Mouse (Mus musculus): ENCODE measurements around the gene Rars2. TPM values are rescaled to one million over a fixed set of nuclear protein-coding genes. Genes with fewer than 3 reads are reported as not detected.
"Not testable (repeated sequence)": the region's sequence is repeated elsewhere in the genome, so short reads cannot be mapped to it uniquely, and the experiment has no call there.

The Rars2 gene
- total RNA-seq (2022): 10 to 100 TPM; 31.8 to 37.2 (median 35.3) TPM

- peak; percentile 82 to 89 for DNase-seq (ENCODE audit: low spot score in 2 of 2)
These were observed at the start of gene Rars2, which contains the start of gene Orc3 for GRCm38 (mm10) chr4:34614630-34615094. Gene Rars2, plus strand, starts transcription at chr4:34614957. Gene Orc3, minus strand, starts transcription at chr4:34614944.

DNA sequence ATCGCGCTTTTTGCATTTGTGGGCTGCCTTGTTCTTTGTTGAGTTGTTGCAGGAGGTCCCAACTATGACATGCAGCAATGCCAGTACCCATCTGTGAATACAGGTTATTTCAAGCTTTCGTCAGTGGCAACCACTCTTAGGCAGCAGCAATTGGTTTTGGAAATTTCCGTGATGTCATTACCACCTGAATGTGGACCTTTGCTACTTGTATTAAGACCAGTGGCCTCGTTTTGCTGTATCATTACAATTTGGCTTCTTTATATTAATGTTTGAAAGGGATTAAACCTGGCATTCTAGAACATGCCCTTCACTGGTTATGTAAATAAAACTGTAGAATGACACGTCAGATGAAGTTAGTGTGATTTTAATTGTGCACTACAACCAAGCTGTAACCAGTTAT lies 48.5 kb upstream of the Rars2 start:
- no peak for DNase-seq (ENCODE audit: low spot score in 2 of 2)

DNA sequence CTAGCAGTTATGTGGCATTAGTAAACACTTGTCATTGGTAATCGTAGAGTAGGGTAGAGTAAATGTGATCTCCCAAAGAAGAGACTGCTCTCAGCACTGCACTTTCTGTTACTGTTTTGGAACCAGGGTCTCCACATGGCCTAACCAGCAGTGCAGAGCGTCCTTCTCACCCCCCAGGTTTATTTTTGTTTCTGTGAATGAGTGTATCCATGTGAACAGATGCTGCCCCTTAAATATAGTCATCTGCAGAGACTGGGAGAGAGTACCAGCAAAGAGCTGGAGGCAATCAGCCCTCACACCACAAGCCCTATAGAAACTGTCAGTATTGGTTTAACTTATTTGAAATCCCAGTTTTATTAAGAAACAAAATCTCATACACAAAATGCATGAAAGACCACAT lies 41.9 kb upstream of the Rars2 start:
- DNase-seq (ENCODE audit: low spot score in 2 of 2): no peak

DNA sequence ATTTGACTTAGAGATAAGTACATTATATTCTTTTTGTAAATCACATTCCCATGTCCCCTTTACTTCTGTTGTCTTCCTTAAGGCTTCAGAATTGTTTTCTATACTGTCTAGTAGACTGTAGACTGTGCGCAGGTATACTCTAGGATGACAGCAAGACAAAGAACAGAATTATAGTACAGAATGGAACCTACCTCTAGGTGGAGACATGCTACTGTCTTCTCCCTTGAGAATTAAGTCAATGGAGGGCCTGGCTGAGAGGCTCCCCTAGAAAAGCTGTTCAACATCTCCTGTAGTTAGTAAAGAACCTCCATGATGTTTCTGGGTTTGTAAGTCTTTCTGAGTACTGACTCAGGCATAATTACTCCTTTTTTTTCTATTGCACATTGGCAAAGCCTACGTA lies 37.7 kb upstream of the Rars2 start:
- no peak for DNase-seq (ENCODE audit: low spot score in 2 of 2)

GRCm38 (mm10) chr4:34579215-34579614 lies 35.5 kb upstream of the Rars2 start:
- DNase-seq (ENCODE audit: low spot score in 2 of 2): no peak

DNA sequence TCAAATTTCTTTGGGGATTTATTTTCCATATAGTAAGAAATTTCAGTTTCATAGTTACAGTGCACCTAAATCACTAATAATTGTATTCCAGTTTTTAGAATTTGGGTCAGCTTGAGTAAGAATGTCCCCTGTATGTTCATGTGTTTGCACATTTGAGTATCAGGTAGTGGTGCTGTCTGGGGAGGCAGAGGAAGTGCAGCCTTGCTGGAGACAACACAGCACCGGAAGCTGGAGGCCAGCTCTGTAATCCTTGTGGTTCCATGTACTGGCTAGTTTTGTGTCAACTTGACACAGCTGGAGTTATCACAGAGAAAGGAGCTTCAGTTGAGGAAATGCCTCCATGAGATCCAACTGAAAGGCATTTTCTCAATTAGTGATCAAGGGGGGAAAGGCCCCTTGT lies 33.3 kb upstream of the Rars2 start:
- not testable (repeated sequence) for DNase-seq (ENCODE audit: low spot score in 2 of 2)

GRCm38 (mm10) chr4:34581990-34582389 lies 32.8 kb upstream of the Rars2 start:
- DNase-seq (ENCODE audit: low spot score in 2 of 2): peak in 1 of 2 experiments; percentile 74

- DNase-seq (ENCODE audit: low spot score in 2 of 2): no peak
These were observed 32.3 kb upstream of the Rars2 start for GRCm38 (mm10) chr4:34582476-34582875.

DNA sequence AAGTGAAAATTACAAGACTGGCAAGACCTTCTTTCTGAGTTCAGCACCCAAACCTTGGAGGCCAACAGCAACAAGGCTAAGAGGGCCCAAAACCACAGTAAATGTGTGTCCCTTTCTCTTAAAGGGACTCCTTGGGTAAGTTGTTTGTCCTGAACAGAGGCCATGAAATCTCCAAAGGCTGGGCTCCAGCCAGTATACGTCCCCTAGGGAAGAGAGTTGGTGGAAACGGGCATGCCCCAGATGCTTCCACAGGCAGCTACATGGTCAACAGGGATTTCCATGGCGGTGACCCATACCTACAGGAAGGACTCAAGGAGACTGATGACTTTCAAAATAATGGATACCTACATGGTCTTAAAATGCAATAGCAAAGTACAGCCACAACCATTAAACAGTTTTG lies 31.3 kb upstream of the Rars2 start:
- DNase-seq (ENCODE audit: low spot score in 2 of 2): no peak

DNA sequence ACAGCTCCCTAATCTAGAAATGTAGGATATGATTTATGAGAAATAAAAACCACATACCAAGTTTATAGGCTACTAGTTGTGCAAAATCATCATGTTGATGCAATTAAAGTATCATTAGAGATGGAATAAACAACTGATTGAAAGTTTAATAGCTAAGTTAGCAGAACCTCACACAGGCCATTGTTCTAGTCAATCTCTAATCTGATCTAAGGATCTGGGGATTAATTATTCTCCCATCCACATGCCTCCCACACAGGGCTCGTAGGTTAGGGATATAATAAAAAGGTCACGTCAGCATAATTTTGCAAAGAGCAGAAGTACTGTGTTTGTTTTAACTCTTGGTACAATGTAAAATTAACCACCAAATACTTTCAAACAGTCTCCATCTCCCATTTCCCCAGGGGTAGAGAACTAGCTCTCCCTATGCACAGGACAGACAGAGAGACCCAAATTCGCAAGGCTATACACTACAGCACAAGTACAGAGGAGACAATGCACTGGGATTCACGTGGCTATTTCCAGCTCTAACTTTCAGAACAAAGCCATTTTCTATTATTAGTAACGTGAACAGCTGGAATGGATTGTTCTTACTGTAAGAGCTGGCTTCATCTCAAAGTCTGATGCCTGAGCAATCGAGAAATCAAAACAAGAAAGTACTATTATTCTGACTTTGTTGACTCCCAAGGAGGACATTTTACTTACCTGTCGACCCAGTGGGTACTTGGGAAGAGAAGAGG lies 29.7 kb upstream of the Rars2 start:
- no peak for DNase-seq (ENCODE audit: low spot score in 2 of 2)

DNA sequence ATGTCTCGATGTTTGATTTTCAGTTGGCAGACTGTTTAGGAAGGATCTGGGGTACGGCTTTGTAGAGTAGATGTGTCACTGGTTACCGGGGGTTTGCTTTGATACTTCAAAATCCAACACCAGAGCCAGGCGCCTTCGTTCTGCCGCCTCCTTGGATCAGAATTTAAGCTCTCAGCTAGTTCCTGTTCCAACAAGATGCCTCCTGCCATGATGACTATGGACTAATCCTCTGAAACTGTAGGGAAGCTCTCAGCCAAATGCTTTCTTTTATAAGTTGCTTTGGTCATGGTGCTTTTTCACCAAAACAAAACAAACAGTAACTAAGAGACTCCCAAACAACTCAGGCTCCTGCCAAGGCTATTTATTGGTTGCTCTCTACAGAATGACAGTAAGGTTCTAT lies 11.6 kb upstream of the Rars2 start:
- no peak for DNase-seq (ENCODE audit: low spot score in 2 of 2)

GRCm38 (mm10) chr4:34606658-34607057 lies 8.1 kb upstream of the Rars2 start:
- DNase-seq (ENCODE audit: low spot score in 2 of 2): no peak

DNA sequence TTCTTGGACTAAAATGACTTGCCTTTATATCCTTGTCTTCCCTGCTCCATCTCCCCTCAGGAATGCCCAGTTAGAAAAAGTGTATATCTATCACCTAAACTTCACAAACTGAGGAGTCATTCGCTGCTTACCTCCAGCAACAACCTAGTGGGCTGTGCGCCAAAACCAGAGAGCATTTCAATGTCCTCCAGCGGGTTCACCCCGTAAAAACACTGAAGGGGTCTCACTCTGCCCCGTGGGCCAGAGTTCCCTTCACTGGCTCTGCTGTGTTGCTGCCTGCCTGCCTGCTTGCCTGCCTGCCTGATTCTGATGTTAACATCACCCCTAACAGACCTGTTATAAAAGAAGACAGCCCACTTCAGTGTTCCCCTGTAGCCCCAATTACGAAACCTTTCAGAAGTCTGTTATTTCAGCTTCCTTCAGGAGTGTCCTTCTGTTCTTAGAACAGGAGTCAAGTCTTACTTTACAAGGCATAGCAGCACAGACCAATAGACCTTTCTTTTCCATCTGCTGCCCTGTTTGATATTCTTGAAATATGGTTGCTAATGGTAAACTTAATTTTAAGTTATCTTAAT lies 1.1 kb upstream of the Rars2 start:
- DNase-seq (ENCODE audit: low spot score in 2 of 2): no peak

DNA sequence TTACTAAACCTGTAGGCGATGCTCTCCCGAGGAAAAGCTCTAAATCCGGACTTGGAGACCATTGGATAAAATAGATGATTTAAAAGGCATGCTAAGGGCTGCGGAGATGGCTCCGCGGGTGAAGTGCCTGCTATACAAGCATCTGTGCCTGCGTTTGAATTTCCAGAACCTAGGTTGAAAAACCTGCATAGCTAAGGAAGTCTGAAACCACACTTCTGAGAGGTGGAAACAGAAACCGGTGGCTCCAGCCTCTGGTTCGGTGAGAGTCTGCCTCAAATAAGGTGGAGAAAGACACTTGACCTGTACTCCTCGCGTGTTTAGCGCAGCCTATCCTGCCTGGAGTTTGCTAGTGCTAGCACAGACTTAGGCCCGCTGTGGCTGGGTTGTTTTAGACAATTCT lies 546 bp downstream of the Rars2 start:
- peak in 1 of 2 experiments; percentile 19 for DNase-seq (ENCODE audit: low spot score in 2 of 2)

- DNase-seq (ENCODE audit: low spot score in 2 of 2): no peak
These were observed 1.4 kb downstream of the Rars2 start for GRCm38 (mm10) chr4:34616146-34616545.

GRCm38 (mm10) chr4:34625556-34625955 lies 10.8 kb downstream of the Rars2 start:
- DNase-seq (ENCODE audit: low spot score in 2 of 2): no peak

DNA sequence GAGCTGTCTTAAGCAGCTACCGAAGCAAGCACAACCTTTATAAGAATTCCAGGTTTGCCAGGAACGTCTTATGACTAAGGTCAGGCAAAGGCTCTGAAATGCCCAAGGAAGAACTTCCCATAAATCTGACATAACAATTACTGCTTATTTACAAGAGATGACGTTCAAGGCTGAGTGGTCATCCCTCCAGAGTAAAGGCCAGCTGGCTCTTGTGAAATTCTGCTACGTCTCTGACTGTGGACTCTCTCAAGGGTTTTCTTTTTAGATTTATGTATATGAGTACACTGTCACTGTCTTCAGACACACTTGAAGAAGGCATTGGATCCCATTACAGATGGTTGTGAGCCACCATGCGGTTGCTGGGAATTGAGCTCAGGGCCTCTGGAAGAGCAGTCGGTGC lies 11.6 kb downstream of the Rars2 start:
- no peak for DNase-seq (ENCODE audit: low spot score in 2 of 2)

DNA sequence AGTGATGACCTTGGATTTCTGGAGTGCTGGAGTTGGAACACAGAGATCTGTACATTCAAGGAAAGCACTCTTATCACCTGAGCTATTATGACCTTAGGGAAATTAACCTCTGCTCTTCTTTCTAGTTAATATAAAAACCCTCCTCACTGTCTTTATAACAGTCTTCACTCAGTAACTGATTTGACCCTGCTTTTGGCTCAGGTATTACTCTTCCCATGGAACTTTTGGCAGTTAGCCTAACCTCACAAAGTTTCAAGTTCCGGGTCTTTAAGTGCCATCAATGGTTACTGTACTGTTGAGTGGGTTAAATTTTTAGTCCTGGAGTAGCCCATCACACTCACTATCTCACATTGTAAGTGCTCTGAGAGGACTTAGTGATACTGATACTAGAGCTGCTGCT lies 15.2 kb downstream of the Rars2 start:
- DNase-seq (ENCODE audit: low spot score in 2 of 2): no peak

DNA sequence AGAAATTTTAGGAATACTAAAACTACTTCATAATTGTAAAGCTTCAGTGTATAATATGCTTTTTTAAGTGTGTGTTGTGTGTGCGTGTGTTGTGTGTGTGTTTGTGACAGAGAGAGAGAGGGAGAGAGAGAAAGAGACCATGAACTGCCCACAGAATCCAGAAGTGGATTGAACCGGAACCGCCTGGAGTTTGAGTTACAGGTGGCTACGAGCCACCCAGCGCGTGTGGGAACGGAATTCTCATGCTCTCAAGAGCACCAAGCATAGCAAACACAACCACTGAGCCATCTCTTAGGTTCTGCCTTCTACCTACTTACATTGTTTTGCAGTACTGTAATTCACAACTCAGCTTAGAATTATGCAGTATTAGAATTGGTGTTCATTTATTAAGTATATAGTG lies 19.4 kb downstream of the Rars2 start:
- DNase-seq (ENCODE audit: low spot score in 2 of 2): no peak

DNA sequence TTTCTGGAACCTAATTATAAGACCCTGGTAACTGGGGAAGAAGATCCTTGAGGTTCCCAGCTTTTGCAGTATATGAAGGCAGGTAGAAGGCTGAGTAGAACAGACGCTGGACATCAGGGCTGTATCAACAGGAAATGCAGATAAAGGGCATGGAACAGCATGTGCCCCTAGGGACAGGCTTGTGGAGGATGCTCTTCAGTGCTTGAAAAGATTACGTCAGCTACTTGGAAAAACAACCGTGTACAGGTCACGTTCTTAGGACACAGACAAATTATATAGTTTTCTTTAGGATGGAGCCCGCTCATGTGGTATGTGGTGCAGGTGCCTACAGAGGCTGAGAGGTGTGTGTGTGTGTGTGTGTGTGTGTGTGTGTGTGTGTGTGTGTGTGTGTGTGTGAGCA lies 21.3 kb downstream of the Rars2 start:
- DNase-seq (ENCODE audit: low spot score in 2 of 2): no peak

DNA sequence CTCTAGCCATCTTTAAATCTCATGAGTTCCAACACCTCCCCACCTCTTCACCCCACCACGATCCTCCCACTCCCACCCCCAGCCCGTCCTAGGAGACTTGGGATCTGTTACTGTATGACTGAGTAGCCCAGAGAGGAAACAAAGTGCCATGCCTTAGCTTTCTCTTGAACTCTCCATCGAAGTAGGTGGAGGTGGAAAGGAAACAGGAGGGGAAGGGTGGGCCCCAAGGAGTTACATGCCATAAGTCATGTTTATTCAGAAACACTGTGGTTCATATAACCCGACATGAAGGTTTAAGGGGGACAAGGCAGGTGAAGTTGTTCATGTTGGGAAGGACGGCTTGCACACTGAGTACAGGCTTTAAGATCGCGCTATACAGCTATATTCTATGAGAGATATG lies 22.6 kb downstream of the Rars2 start:
- no peak for DNase-seq (ENCODE audit: low spot score in 2 of 2)

DNA sequence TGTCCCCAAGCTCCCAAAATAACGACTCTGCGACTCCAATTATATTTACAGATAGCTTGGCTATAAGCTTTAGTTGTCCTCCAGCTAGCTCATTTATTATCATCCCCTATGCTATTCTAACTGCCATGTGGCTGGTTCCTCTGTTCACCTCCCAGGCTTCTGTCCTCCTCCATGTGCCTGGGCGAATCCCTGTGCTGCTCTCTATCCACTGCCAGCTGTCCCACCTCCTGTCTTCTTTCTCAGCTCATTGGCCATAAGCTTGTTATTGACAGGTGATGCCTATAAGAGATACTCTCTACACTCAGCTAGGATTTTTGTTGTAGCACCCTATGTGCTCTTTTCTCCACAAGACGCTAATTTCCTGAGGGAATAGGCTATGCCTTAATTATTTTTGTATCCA lies 23.1 kb downstream of the Rars2 start:
- DNase-seq (ENCODE audit: low spot score in 2 of 2): no peak

- no peak for DNase-seq (ENCODE audit: low spot score in 2 of 2)
These were observed 25.1 kb downstream of the Rars2 start for GRCm38 (mm10) chr4:34639745-34640364.
